Mouse (Mus musculus) small intestine, adult 2 months (tissue): ENCODE results near the gene Med13. TPM values are rescaled to one million over a fixed set of nuclear protein-coding genes. Genes with fewer than 3 reads are reported as not detected.

Experiments used
- H3K27ac ChIP-seq: fragments of 200-500 bp; 2 replicates; pipeline ENCODE4 v1.5.1; 2012; ENCODE audit warnings: low read depth, low read length, control low read depth, inconsistent platforms; ENCODE audit not compliant: insufficient read depth
- H3K27me3 ChIP-seq: fragments of 200-500 bp; 2 replicates; pipeline ENCODE4 v1.6.1; 2012; ENCODE audit warnings: mild to moderate bottlenecking, moderate library complexity, low read length, inconsistent platforms; ENCODE audit not compliant: control insufficient read depth, insufficient read depth
- H3K36me3 ChIP-seq: fragments of 200-500 bp; 2 replicates; pipeline ENCODE4 v1.6.1; 2012; ENCODE audit warnings: mild to moderate bottlenecking, low read length, control low read depth, inconsistent platforms; ENCODE audit not compliant: control insufficient read depth, insufficient read depth
- H3K4me1 ChIP-seq: fragments of 200-500 bp; 2 replicates; pipeline ENCODE4 v1.6.1; 2012; ENCODE audit warnings: low read length, inconsistent platforms, mixed read lengths; ENCODE audit not compliant: control insufficient read depth, insufficient read depth, insufficient read length
- H3K4me3 ChIP-seq: fragments of 200-500 bp; 2 replicates; pipeline ENCODE4 v1.5.1; 2012; ENCODE audit warnings: low read depth, mild to moderate bottlenecking, control low read depth, inconsistent platforms, low read length, moderate library complexity
- CTCF ChIP-seq: fragments of 200-500 bp; IDR thresholded peaks from 2 replicates; pipeline ENCODE4 v1.5.1; 2012; ENCODE audit warnings: low read depth, mild to moderate bottlenecking, control low read depth, inconsistent platforms, low read length, moderate library complexity, mixed read lengths; ENCODE audit not compliant: insufficient replicate concordance, insufficient read length; ENCODE audit errors: extremely low read depth
- POLR2A ChIP-seq: fragments of 200-500 bp; IDR thresholded peaks from 2 replicates; pipeline ENCODE4 v1.6.1; 2012; ENCODE audit warnings: low read depth, mild to moderate bottlenecking, control low read depth, inconsistent platforms, low read length, moderate library complexity
- WGBS: fragments of 180-500 bp; shearing (Covaris S2); methylation state at CpG from one replicate; pipeline ENCODE4 v1.1.7; 2018; 5-methylcytosine and 5-hydroxymethylcytosine counted together
- polyA plus RNA-seq: library from polyadenylated mRNA; depleted of rRNA; stranded (reverse); fragments of >200 nt; gene quantifications from 2 replicates; pipeline ENCODE4 v1.2.3, GENCODE M21; 2012; rRNA removed

Gene Med13
- polyA plus RNA-seq, 1 experiment, result 21.8 TPM

GRCm38 (mm10) chr11:86253342-86253741 lies 104.1 kb downstream of the Med13 start:
- WGBS, result 22% methylated on average over 1 of the region's 1 CpGs
- no peaks in the 10 kb centered on the region; the same call in 1 of the 2 replicates for H3K4me1 ChIP-seq
- no peak for TF ChIP-seq CTCF
- no peak for TF ChIP-seq POLR2A
- H3K36me3 ChIP-seq, result peaks cover 20% of the 10 kb centered on the region
- H3K27me3 ChIP-seq, result no peaks in the 10 kb centered on the region
- H3K4me3 ChIP-seq, result no peak overlapping the region
- H3K27ac ChIP-seq, result no peak overlapping the region

- Histone ChIP-seq H3K36me3 (peaks cover 32% of the 10 kb centered on the region), H3K4me1 (no peaks in the 10 kb centered on the region), H3K4me3 (no peak overlapping the region), H3K27ac (no peak overlapping the region), H3K27me3 (no peaks in the 10 kb centered on the region)
- 60% methylated on average over 4 of the region's 4 CpGs for WGBS
- no peak for TF ChIP-seq POLR2A
Measured at GRCm38 (mm10) chr11:86232446-86232845, 125.0 kb downstream of the Med13 start.

DNA sequence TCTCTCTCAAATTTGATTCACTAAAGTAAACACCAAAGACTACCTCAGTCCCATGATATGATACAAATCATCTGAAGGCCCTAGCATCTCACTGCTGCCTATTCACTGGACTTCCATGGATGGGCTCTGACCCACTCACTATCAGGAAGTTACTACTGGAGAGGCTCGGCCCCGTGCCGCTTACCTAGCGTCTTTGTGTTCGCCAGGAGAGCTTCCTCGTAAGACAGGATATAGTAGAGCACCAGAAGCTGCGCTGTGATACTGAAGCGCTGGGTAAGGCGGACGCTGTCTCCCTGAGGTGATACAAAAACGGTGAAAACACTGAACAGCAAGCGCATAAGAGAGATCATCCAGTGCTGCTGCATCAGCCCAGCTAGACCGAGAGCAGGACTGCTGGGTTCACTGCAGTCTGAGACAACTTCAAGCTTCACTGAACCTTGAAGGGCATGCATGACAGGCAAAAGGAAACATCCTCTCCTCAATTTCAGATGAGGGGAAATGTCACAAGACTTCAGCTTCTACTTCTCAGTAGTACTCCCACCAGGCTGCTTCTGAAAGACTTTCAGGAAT lies 125.5 kb downstream of the Med13 start:
- H3K4me3 ChIP-seq, result no peak overlapping the region
- 97% methylated on average over 13 of the region's 13 CpGs for WGBS
- peaks cover 32% of the 10 kb centered on the region for H3K36me3 ChIP-seq
- TF ChIP-seq CTCF, result no peak
- no peak for TF ChIP-seq POLR2A
- H3K27ac ChIP-seq, result no peak overlapping the region
- no peaks in the 10 kb centered on the region for H3K4me1 ChIP-seq
- H3K27me3 ChIP-seq, result no peaks in the 10 kb centered on the region

GRCm38 (mm10) chr11:86226646-86227180 lies 130.7 kb downstream of the Med13 start:
- no peaks in the 10 kb centered on the region for H3K4me1 ChIP-seq
- no peak overlapping the region for H3K27ac ChIP-seq
- H3K4me3 ChIP-seq, result no peak overlapping the region
- 88% methylated on average over 8 of the region's 8 CpGs for WGBS
- no peak for TF ChIP-seq POLR2A
- no peak for TF ChIP-seq CTCF
- H3K36me3 ChIP-seq, result peaks cover 23% of the 10 kb centered on the region
- no peaks in the 10 kb centered on the region for H3K27me3 ChIP-seq

- peaks cover 18% of the 10 kb centered on the region for H3K36me3 ChIP-seq
- no peak overlapping the region for H3K27ac ChIP-seq
- H3K4me1 ChIP-seq, result no peaks in the 10 kb centered on the region
- H3K4me3 ChIP-seq, result no peak overlapping the region
- TF ChIP-seq CTCF, result no peak
- TF ChIP-seq POLR2A, result no peak
- 82% methylated on average over 4 of the region's 4 CpGs for WGBS
- no peaks in the 10 kb centered on the region for H3K27me3 ChIP-seq
Measured at GRCm38 (mm10) chr11:86225761-86226160, 131.6 kb downstream of the Med13 start.

Other genes starting within 250 kb of the Med13 start
- gene Brip1, start 156.4 kb downstream of the Med13 start, polyA plus RNA-seq, result 0.06 and 0.33 TPM in 2 replicates
- 1.4 and 1.9 TPM in 2 replicates for gene Ints2, start 100.0 kb downstream of the Med13 start, polyA plus RNA-seq
- 1.1 TPM in 2 replicates for gene Rnft1, start 127.1 kb upstream of the Med13 start, polyA plus RNA-seq
- 1.5 and 3.9 TPM in 2 replicates for gene Rps6kb1, start 187.2 kb upstream of the Med13 start, polyA plus RNA-seq
- 0.93 and 1.2 TPM in 2 replicates for gene Tubd1, start 187.4 kb upstream of the Med13 start, polyA plus RNA-seq